In genomic region chr9:77545068-77545421, GRCm38 (mm10) we compare ENCODE assay signal across 8 mouse cellular contexts. TPM values are rescaled to one million over a fixed set of nuclear protein-coding genes. Genes with fewer than 3 reads are reported as not detected.
A peak's percentile ranks its signal among the peaks of the same experiment; 100 is the strongest.
DNase-seq lines count a peak whose midpoint lies in the region; ATAC-seq and TF ChIP-seq lines count a peak whose summit lies in the region.

No protein-coding gene starts in this region.

- H3K9me3 ChIP-seq in hindbrain, embryonic 13.5 days: no peaks in the 10 kb centered on the region
- no peaks in the 10 kb centered on the region for H3K9me3 ChIP-seq in midbrain, embryonic 12.5 days

- under 1% methylated on average over 17 of the region's 17 CpGs for WGBS in kidney, adult 2 months
- under 1% methylated on average over 17 of the region's 17 CpGs for WGBS in hindbrain, embryonic 13.5 days
- WGBS in midbrain, embryonic 12.5 days: under 1% methylated on average over 17 of the region's 17 CpGs

- no peak for DNase-seq in kidney, adult 2 months
- no peak for DNase-seq in kidney, adult 18-20 months
- no peak for DNase-seq in right cerebral cortex, adult 2 months (ENCODE audit: low spot score in 2 of 2)
- DNase-seq in ovary, postnatal 36 days (ENCODE audit: low spot score): no peak
- DNase-seq in kidney, postnatal 10 days: no peak

- peak overlapping the region; percentile 90 for H3K4me3 ChIP-seq in kidney, adult 2 months (ENCODE audit: insufficient read depth, low read depth, low read length)
- H3K4me3 ChIP-seq in brown adipose tissue, adult 24 weeks (ENCODE audit: insufficient read depth, low read depth, low read length): peak overlapping the region; percentile 79
- H3K4me3 ChIP-seq in hindbrain, embryonic 13.5 days: peak overlapping the region; percentile 73
- peak overlapping the region; percentile 81 for H3K4me3 ChIP-seq in midbrain, embryonic 12.5 days

- 0 out of 2 replicates have a peak overlapping the region, but pooled peaks have one; percentile 53 for H3K27ac ChIP-seq in kidney, adult 2 months (ENCODE audit: insufficient read depth, low read depth, low read length)
- no peak overlapping the region for H3K27ac ChIP-seq in brown adipose tissue, adult 24 weeks (replicated peaks; ENCODE audit: low read depth, low read length)
- H3K27ac ChIP-seq in hindbrain, embryonic 13.5 days: peak overlapping the region; percentile 78
- H3K27ac ChIP-seq in midbrain, embryonic 12.5 days (replicated peaks): no peak overlapping the region

- H3K27me3 ChIP-seq in kidney, adult 2 months (replicated peaks; ENCODE audit: control insufficient read depth, insufficient read depth, low read length): no peaks in the 10 kb centered on the region
- peaks cover 15% of the 10 kb centered on the region for H3K27me3 ChIP-seq in hindbrain, embryonic 13.5 days
- H3K27me3 ChIP-seq in midbrain, embryonic 12.5 days: peaks cover 32% of the 10 kb centered on the region

- TF ChIP-seq CTCF in kidney, adult 2 months (conservative IDR thresholded peaks at IDR 0.05; ENCODE audit: insufficient read depth, insufficient read length, low read depth, low read length): no peak

- peak overlapping the region; percentile 92 for H3K4me2 ChIP-seq in hindbrain, embryonic 13.5 days
- peak overlapping the region; percentile 97 for H3K4me2 ChIP-seq in midbrain, embryonic 12.5 days (replicated peaks)

- no peak for TF ChIP-seq POLR2A in kidney, adult 2 months (IDR thresholded peaks at IDR 0.05; ENCODE audit: low read depth, low read length)

- H3K36me3 ChIP-seq in kidney, adult 2 months (ENCODE audit: control insufficient read depth, insufficient read depth, low read length): no peaks in the 10 kb centered on the region
- H3K36me3 ChIP-seq in hindbrain, embryonic 13.5 days: no peaks in the 10 kb centered on the region
- no peaks in the 10 kb centered on the region for H3K36me3 ChIP-seq in midbrain, embryonic 12.5 days

- peaks cover 17% of the 10 kb centered on the region; the same call in 1 of the 2 replicates for H3K4me1 ChIP-seq in kidney, adult 2 months (ENCODE audit: control insufficient read depth, insufficient read depth, low read length)
- no peaks in the 10 kb centered on the region for H3K4me1 ChIP-seq in brown adipose tissue, adult 24 weeks (ENCODE audit: control insufficient read depth, insufficient read depth, insufficient read length, low read length)
- H3K4me1 ChIP-seq in hindbrain, embryonic 13.5 days (replicated peaks): peaks cover 26% of the 10 kb centered on the region
- peaks cover 25% of the 10 kb centered on the region for H3K4me1 ChIP-seq in midbrain, embryonic 12.5 days

- peak; percentile 48; the same call in 1 of the 2 replicates for ATAC-seq in hindbrain, embryonic 13.5 days (ENCODE audit: low FRiP score)
- peak; percentile 48 for ATAC-seq in midbrain, embryonic 12.5 days (ENCODE audit: low FRiP score, low read depth)

- peak overlapping the region; percentile 81 for H3K9ac ChIP-seq in hindbrain, embryonic 13.5 days
- peak overlapping the region; percentile 71 for H3K9ac ChIP-seq in midbrain, embryonic 12.5 days (replicated peaks)

RNA-seq across cellular contexts. Expression of gene Lrrc1, which starts 0.4 kb away (rescaled TPM):
- 34.0 and 40.7 TPM in 2 replicates for polyA plus RNA-seq in kidney, adult 2 months (2012; rRNA removed)
- 1.6 and 3.3 TPM in 2 replicates for polyA plus RNA-seq in brown adipose tissue, adult 24 weeks (2012; ENCODE audit: insufficient read depth, insufficient read length, missing spikeins)
- 4.9 and 5.6 TPM in 2 replicates for polyA plus RNA-seq in hindbrain, embryonic 13.5 days (2015; fragmentation: Nextera tagmentation; extraction: Ambion mirVana)
- 6.9 and 7.9 TPM in 2 replicates for polyA plus RNA-seq in midbrain, embryonic 12.5 days (2016; fragmentation: Nextera tagmentation; extraction: Ambion mirVana)

Comparison
In these comparisons a context has a peak if more than half of its experiments do, and no peak if none do; other contexts are left out.
1. H3K27ac ChIP-seq: peak in kidney, adult 2 months (single experiment) and hindbrain, embryonic 13.5 days (single experiment); none in brown adipose tissue, adult 24 weeks (single experiment) and midbrain, embryonic 12.5 days (single experiment).
2. Peak in every context shown above with its lines, with median percentiles within 50 percentile points of each other: H3K4me3 ChIP-seq.